Mouse (Mus musculus) T-helper 1 cell (primary cell): Measurements from ENCODE around the gene Icmt.

ENCODE experiments used
- in situ Hi-C: fragments of 300-600 bp; cut with MboI, MseI; formaldehyde crosslinking; loops from one replicate; pipeline ENCODE4 v1.15.1; 2025; ENCODE audit warnings: high pct_unique_total_duplicates

Icmt gene

DNA sequence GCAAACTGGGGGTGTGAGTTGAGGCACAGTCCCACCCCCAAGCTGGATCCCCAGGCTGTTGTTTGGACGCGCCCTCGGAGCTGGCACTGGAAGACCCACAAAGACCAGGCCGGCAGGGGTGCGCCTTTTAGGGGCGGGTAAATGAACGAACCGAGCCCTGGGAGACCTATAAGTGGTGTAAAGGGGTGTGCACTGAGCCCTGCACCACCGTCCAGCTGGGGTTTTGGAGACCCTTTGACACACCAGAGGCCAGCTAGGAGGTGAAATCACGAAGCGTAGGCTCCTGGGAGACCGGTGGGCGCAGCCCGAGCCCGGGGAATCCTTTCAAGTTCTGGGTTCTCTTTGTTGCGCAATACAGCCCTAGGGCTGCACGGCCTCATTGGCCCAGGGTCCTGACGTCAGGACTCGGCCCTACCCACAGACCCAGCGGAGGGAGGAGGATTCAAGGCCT is 22.3 kb upstream of the Icmt start:
- in situ Hi-C loops = no loop called here

DNA sequence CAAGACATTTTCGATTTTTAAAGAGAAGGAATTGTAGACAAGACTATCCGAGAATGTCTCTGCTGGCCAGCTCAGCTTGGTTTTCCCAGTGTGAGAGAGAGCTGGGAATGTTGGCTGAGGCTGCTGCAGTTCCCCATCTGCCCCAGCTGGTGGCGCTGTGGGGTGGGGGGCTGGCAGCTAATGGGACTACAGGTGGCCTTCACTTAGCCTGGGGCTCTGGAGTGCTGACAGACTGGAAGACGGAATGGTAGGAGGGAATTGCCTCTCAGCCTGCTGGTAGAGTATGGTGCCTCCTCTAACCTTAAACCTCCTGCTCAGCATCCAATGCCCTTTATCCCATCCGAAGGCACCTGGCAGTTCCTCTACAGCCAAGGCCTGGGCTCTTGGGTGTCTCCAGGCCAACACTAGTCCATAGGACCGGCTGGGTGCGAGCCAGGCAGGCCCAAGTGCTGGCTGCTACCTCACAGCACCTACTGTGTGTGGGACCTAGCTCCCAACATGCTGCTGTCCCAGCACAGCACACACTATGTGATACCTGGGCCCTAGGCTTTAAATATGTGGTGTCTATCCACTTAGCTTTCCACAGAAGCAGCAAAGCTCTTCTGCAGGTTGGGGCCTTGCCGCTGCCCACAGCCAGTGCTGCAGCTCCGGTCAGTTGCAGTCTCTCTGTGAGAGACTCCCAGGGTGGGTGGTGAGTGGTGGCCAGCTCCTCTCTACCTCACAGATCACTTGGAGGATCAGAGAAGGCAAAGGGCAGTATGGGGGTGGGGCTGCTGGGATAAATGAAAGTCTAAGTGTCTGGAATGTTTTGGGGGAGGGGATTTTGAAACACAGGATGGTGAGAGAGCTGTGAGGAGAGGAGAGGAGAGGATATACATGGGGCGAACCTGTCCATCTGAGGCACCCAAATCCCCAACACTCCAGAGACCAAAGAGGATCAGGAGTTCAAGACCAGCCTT is 20.4 kb upstream of the Icmt start:
- in situ Hi-C loops = no loop called here

DNA sequence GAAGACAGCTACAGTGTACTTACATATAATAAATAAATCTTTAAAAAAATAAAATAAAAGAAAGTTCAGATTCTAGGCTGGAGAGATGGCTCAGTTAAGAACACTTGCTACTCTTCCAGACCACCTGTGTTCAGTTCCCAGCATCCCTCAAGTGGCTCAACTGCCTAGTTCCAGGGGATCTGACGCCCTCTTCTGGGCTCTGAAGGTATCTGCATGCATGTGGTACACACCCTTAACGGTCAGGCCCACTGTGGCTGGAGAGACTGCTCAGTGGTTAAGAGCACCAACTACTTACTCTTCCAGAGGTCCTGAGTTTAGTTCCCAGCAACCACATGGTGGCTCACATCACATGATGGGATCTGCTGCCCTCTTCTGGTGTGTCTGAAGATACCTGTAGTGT is 19.1 kb upstream of the Icmt start:
- in situ Hi-C loops = no loop called here

DNA sequence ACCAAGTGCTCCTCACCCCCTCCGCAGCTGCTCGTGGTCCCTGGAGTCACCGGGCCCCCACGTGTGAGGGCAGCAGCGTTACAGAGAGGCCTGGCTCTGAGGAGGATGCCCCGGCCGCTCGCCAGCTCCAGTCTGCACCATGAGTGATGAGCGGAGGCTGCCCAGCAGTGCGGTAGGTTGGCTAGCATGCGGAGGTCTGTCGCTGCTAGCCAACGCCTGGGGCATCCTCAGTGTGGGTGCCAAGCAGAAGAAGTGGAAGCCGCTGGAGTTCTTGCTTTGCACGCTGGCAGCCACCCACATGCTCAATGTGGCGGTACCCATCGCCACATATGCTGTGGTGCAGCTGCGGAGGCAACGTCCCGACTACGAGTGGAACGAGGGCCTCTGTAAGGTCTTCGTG is 18.0 kb upstream of the Icmt start:
- in situ Hi-C loops = no loop called here

DNA sequence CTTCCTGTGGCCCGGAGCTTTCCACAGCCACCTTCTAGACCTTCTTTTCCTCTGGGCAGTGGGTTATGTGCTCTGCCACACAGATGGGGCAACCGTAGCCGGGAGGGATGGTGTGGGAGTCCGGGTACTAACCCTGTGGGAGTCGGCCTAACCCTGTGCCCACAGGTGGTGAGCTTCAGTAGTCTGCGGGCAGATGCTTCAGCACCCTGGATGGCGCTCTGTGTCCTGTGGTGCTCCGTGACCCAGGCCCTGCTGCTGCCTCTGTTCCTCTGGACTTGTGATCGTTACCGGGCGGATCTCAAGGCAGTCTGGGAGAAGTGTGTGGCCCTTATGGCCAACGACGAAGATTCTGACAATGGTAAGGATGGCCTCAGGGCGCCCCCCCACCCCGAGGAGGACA is 15.4 kb upstream of the Icmt start:
- in situ Hi-C loops = no loop called here

DNA sequence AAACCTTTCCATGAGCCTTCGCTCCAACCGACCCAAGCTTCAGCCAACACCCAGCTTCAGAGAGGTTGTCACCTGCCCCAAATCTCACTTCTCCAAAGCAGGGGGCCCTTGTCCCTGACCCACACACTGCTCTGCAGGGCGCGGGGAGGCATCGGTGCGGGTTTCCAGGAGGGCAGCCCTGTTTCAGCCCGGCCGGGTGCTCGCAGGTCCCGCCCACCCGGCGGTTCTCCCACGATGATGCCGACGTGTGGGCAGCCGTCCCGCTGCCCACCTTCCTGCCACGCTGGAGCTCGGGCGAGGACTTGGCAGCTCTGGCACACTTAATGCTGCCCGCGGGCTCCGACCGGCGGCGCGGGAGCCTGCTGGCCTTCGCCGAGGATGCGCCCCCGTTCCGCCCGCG is 14.3 kb upstream of the Icmt start:
- in situ Hi-C loops = no loop called here

GRCm38 (mm10) chr4:152283186-152283950 is 13.7 kb upstream of the Icmt start:
- in situ Hi-C loops = no loop called here

DNA sequence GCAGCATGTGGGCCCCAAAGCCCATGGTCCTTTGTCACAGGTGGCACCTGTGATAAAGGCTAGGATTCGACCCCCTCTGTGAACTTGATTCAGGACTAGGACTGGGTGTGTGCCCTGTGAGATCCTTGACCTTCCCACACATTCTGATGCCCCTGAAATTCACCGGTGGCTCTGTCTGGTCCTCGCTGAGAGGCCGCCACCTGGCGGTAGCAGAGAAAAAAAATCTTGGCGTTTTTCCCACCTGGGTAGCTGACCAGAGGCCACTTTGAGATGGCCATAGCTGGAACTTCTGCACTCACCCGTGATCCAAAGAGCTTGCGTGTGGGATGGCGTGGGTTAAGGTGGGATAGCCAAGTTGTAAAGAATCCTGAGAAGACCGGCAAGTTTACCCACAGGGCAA is 11.5 kb upstream of the Icmt start:
- in situ Hi-C loops = loop anchor here (5.0 kb wide), 1 partner anchor 73 kb away; no protein-coding TSS in a partner anchor

GRCm38 (mm10) chr4:152286183-152286582 is 10.8 kb upstream of the Icmt start:
- in situ Hi-C loops = loop anchor here (5.0 kb wide), 1 partner anchor 74 kb away; no protein-coding TSS in a partner anchor

DNA sequence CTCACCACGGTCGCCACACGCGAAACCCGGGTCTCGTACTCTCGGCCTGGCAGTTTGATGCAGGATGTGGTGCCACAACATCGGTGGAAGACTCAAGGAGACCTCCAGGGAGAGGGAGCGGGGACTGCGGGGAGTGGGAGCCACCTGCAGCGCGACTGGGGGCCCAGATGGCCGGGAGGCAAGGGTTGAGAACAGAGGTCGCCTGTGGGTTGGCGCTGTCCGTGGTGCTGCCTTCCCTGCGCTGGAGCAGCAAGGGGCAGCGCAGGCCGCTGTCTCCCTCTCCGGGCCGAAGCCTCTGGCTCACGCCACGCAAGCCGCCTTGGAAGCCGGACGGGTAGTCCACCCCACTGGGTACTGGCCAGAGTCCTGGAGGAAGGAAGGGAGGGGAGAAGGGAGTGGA is 10.1 kb upstream of the Icmt start:
- in situ Hi-C loops = loop anchor here (5.0 kb wide), 1 partner anchor 75 kb away; no protein-coding TSS in a partner anchor

DNA sequence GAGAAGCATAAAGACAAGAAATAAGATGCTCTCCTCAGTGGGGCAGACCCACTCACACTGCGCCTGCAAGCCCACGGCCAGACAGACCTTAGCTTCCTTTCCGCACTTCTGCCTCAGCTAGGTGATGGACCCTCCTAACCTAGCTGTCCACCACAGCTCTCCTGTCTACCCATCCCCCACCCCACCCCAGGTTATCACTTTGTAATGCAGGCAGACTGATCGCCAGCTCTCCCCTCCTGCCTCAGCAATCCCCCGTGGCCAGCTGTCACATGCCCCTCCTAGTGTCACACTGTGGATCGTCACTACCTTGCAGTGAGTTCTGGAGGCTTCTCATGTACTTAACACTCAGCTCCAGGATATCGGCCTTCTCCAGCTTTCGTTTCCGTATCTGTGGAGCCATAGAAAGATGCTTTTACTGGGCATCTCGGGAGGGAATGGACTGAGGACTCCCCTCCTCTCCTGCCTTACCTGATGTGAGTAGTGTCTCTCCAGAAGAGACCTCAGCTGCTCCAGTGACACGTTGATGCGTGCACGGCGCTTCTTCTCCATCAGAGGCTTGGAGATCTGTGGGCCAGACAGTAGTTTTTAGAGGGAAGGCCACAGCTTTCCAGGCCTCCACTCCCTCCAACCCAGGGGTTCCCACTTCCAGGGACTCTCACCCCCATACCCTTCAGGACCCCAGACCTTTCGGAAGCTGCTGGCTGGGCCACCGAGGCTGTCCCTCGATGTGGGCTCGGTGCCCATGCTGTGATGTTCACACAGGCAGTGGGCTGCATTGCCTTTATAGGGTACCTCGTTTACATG is 9.5 kb upstream of the Icmt start:
- in situ Hi-C loops = loop anchor here (5.0 kb wide), 1 partner anchor 75 kb away; no protein-coding TSS in a partner anchor

DNA sequence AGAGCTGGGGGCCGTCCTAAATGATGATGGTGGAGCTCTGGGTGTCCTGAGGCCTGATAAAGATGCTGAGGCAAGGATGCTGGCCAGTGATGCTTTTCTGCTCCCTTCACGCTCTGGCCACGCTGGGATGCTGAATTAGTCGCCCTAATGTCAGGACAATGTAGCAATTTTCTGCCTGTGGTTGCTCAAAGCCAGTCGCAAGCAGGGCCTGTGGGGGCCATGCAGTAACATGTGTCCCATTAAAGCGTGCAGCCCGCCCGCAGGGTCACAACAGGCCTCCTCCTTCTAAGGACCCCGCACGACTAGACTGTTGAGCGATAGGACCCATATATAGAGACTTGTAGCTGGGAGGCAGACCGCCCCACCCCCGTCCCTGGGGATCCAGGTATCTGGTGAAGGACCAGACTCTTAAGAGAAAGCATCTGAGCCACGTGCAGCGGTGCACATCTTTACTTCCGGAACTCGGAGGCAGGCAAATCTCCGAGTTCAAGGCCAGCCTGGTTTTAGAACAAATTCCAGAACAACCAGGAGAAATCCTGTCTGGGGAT is 8.6 kb upstream of the Icmt start:
- in situ Hi-C loops = loop anchor here (5.0 kb wide), 1 partner anchor 76 kb away; no protein-coding TSS in a partner anchor

DNA sequence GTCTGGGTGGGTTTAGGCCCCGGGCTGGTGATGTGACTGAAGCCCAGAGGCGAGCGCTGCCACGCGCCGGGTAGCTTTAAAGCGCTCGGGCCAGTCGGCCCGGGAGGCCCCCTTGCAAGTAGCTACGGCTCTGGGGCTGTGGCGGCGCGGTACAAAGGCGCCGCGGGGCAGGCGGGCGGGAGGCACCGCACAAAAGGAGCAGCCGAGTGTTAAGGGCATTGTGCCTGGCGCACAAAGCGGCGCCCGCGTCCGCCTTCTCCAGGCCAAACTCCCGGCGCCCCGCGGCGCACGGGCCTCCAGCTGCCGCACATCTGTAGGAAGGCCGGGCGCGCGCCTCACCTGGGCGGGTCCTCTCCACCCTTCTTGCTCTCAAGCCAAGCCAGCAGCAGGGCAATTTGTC is 6.6 kb upstream of the Icmt start:
- in situ Hi-C loops = loop anchor here (5.0 kb wide), 1 partner anchor 118 kb away; no protein-coding TSS in a partner anchor

GRCm38 (mm10) chr4:152290991-152291390 is 6.0 kb upstream of the Icmt start:
- in situ Hi-C loops = loop anchor here (5.0 kb wide), 1 partner anchor 119 kb away; no protein-coding TSS in a partner anchor

DNA sequence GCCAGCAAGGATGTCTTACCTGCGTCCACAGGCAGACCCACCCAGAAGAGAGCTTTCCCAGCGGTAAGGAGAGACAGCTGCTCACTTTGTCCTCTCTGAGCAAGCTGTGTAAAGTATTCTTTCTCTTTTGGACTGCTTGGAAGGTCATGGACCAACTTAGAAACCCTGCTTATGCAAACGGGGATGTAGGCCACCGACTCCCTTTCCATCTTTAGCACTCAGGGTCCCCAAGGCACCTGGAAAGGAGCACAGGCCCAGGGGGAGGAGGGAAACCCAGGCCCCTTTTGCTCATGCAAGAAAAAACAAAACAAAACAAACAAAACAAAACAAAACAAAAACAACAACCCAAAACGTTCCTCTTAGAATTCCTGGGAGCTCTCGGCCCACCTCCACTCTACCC is 5.5 kb upstream of the Icmt start, which contains the start of gene Hes3:
Gene Hes3, minus strand, starts transcription at position 101 of the 400 bp plus-strand sequence.
- in situ Hi-C loops = loop anchor here (5.0 kb wide), 1 partner anchor 119 kb away; no protein-coding TSS in a partner anchor

DNA sequence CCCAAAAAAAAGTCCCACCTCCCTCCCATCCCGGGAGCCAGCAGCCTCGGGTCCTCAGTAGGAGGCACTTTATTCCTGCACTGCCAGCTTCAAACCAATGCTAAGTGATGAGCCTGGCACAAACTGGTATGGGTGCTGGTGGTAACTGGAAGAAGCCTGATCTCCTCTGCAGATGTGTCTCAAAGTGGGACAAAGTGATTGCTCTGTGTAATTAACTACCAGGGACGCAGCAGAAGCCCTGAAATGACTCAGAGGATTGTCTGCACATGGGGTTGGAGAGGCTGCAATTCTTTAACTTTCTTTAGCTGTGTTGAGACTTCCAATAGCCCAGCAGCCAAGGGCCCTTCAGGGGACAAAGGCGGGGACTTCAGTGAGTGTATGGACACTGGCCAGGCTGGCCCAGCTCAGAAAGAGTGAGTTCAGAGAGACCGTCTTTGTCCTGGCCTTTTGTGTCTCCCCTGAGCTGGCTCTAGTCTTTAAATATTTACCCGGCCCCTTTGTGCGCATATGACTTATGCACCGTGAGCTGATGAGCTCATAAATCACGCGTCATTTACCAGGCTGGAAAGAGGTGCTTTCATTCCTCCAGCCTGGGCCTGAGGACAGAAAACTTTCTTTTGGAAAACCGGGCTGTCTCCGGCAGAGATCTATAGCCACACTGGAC is 4.8 kb upstream of the Icmt start:
- in situ Hi-C loops = loop anchor here (5.0 kb wide), 1 partner anchor 120 kb away; no protein-coding TSS in a partner anchor

- in situ Hi-C loops = loop anchor here (5.0 kb wide), 1 partner anchor 122 kb away; no protein-coding TSS in a partner anchor
Observed at GRCm38 (mm10) chr4:152294188-152294929, 2.7 kb upstream of the Icmt start.

DNA sequence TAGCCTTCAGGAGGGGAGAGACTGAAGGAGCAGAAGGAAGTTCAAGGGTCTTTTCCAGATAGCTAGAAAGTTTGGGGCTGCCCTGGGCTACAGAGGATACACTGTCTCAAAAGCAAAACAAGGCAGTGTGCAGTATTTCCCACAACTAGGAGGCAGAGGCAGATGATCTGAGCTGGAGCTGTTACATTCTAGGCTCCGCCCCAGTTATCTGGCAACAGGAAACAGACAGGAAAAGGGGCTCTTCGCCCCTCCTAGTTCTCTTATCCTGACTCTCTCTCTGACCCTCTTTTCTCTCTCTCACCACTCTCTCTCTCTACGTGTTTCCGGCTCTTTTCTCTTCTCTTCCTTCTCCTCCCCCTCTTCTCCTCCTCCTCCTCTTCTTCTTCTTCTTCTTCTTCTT is 1.1 kb upstream of the Icmt start:
- in situ Hi-C loops = no loop called here

- in situ Hi-C loops = no loop called here
Observed at GRCm38 (mm10) chr4:152296371-152296770, 656 bp upstream of the Icmt start.
